Mouse (Mus musculus): ENCODE data around the gene Ajap1.

Ajap1 gene

GRCm38 (mm10) chr4:153357539-153358242 is 124.9 kb downstream of the Ajap1 start:
- DNase-seq (ENCODE audit: low read depth) = no peak

DNA sequence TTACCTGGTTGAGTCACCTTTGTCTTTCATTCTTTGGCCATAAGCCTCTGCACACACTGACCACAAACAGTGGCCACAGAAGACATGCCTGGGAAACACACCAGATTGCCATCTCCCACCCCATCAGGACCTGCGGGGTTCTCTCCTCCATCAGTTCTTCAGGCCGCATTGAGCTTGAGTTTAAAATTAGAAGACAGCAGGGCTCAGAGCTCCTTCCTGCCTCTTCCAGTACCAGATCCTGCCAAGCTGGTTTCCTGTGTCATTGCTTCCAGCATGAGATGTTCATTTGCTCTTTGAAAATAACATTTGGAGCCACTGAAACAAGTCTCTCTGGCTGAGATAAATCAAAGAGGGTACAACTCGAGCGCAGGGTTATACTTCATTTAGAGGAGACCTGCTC is 126.4 kb downstream of the Ajap1 start:
- no peak for DNase-seq (ENCODE audit: low read depth)

DNA sequence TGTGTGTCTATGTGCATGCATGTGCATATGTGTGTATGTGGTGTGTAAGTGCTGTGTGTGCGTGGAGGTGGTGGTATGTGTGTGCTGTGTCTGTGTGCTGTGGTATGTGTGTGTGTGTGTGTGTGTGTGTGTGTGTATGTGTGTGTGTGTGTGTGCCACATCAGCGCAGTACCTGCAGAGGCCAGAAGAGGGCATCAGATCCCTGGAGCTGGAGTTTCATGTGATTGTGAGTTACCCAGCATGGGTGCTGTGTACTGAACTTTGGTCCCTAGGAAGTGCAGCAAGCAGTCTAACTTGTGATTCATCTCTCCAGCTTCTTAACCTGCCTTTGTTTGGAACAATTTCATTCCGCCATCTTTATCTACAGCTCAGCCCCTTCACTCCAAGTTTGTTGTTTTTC is 137.6 kb downstream of the Ajap1 start:
- no peak for DNase-seq (ENCODE audit: low read depth)

- no peak for DNase-seq (ENCODE audit: low read depth)
These were observed 141.7 kb downstream of the Ajap1 start for GRCm38 (mm10) chr4:153340887-153341286.

DNA sequence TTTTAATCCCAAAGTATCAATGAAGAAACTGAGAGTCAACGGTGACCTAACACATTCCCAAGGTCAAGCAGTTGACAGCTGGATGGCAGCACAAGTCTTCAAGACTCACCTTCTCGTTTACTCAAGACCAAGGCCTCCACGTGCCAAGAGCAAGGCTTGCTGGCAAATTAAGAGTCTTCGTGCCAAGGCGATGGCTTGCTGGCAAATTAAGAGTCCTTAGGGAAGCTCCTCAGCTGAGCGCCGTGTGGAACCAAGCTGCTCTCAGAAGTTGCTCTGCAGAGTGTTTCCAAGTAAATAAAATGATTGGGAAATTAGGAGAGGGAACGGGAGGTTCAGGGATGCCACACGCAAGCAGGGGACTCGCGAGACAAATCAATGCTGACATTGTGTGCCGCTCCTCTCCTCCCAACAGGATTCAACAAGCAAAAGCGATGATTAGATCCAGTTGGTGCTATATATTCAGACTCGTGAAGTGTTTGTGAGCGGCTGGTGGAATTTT is 147.3 kb downstream of the Ajap1 start:
- no peak for DNase-seq (ENCODE audit: low read depth)

GRCm38 (mm10) chr4:153327809-153328208 is 154.8 kb downstream of the Ajap1 start:
- no peak for DNase-seq (ENCODE audit: low read depth)

All from 416B (cell line).